Mouse (Mus musculus) bone marrow, adult 2 months (tissue): ENCODE data around the gene Ssh3.
A peak's percentile ranks its signal among the peaks of the same experiment; 100 is the strongest.

Experiments
- CTCF ChIP-seq: fragments of 200-500 bp; IDR thresholded peaks from 2 replicates; pipeline ENCODE4 v1.5.1; 2011; ENCODE audit warnings: low read length, control low read depth; ENCODE audit not compliant: control insufficient read depth, insufficient read depth
- POLR2A ChIP-seq: fragments of 200-500 bp; IDR thresholded peaks from 2 replicates; pipeline ENCODE4 v1.6.1; 2011; ENCODE audit warnings: low read depth, mild to moderate bottlenecking, control low read depth, low read length, borderline replicate concordance; ENCODE audit not compliant: control insufficient read depth

DNA sequence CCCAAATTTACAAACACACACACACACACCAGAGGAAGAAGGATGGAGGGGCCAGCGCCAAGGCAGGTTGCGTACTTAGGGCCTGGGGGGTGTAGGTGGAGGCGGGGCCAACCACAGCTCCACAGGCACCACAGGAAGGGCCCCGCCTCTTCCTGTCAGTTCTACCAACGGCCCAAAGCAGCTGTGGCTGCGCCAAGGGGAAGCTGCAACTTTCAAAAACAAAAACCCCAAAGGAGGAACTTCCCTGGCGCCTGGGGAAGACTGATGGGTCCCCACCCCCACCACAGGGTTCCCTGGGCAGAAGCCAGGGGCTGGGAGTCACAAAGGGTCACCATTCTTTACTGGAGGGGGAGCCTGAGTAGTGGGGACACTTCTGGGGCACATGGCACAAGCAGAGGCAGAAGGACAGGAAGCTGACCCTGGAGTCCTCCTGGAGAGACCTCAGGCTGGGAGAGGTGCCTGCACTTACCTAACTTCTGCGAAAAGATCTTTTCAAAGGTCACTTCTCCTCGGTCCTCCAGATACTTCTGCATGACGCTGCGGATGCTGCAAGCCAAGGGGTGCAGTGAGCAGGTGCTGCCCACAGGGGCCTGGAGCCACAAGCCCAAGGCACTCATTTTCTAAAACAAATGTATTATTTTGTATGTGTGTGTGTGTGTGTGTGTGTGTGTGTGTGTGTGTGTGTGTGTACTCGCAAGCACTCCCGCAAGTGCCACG, 25.6 kb upstream of the Ssh3 start:
- TF ChIP-seq CTCF (peak; percentile 23; the same call in 1 of the 2 replicates), POLR2A (peak; percentile 32; the same call in 1 of the 2 replicates)
